Mouse (Mus musculus) kidney, adult 2 months (tissue): ENCODE measurements around the gene Nptx2.

Experiments used
- CTCF ChIP-seq: fragments of 200-500 bp; conservative IDR thresholded peaks from 2 replicates; pipeline ENCODE4 v1.5.1; 2011; ENCODE audit warnings: low read depth, mild to moderate bottlenecking, control low read depth, low read length, moderate library complexity, mixed read lengths; ENCODE audit not compliant: insufficient read depth, insufficient read length
- POLR2A ChIP-seq: fragments of 200-500 bp; IDR thresholded peaks from one replicate; pipeline ENCODE4 v1.6.1; 2011; ENCODE audit warnings: low read depth, low read length, control low read depth

- TF ChIP-seq CTCF = no peak
- no peak for TF ChIP-seq POLR2A
Measured at GRCm38 (mm10) chr5:144556710-144557109, 11.0 kb downstream of the Nptx2 start.
